Comparison of ENCODE assay signal across 14 mouse cellular contexts in the genomic region with DNA sequence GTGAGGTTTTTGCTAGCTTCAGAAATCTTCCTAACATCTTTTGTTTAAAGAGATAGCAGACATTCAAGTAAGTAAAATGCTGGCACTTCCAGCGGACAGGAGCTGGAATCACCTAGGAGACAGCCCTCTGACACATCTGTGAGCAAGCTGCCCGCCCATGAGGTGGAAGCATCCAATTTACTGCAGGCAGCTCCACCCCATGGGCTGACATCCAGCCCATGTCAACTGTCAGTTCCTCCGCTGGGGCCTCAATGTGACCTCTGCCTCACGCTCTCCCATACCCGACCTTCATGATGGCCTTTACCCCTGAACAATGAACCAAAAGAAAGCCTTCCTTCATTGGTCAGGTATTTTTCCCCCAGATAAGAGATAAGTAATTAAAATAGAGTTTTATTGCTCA.
DNase-seq lines count a peak whose midpoint lies in the region; ATAC-seq and TF ChIP-seq lines count a peak whose summit lies in the region.
"Had no signal": no experiment of that assay in that cellular context is flagged by ENCODE, and none has a peak within 500 bp of the region (broad histone marks: within the 10 kb centered on the region; RNA-seq: fewer than 3 reads in every experiment).

No protein-coding gene starts in this region.

- H3K27ac ChIP-seq in embryonic facial prominence, embryonic 14.5 days (replicated peaks; ENCODE audit: low read depth, low read length): no peak overlapping the region
- H3K27ac ChIP-seq in thymus, adult 2 months (ENCODE audit: control insufficient read depth, insufficient read depth, low read length): no peak overlapping the region
- H3K27ac ChIP-seq: kidney, postnatal 0 days; limb, embryonic 12.5 days; neural tube, embryonic 12.5 days had no signal

- no peaks in the 10 kb centered on the region for H3K27me3 ChIP-seq in embryonic facial prominence, embryonic 14.5 days (replicated peaks; ENCODE audit: control insufficient read depth, insufficient read depth, low read length)
- no peaks in the 10 kb centered on the region for H3K27me3 ChIP-seq in thymus, adult 2 months (ENCODE audit: control insufficient read depth, insufficient read depth, low read length)
- H3K27me3 ChIP-seq: limb, embryonic 12.5 days; neural tube, embryonic 12.5 days had no signal

- WGBS in embryonic facial prominence, embryonic 14.5 days: 35% methylated on average over 5 of the region's 5 CpGs
- 92% methylated on average over 5 of the region's 5 CpGs for WGBS in thymus, adult 2 months

- no peaks in the 10 kb centered on the region for H3K36me3 ChIP-seq in embryonic facial prominence, embryonic 14.5 days (ENCODE audit: control insufficient read depth, insufficient read depth, low read length)
- no peaks in the 10 kb centered on the region for H3K36me3 ChIP-seq in thymus, adult 2 months (ENCODE audit: control insufficient read depth, insufficient read depth, low read length)
- H3K36me3 ChIP-seq: neural tube, embryonic 12.5 days had no signal

- no peak overlapping the region for H3K9ac ChIP-seq in embryonic facial prominence, embryonic 14.5 days (ENCODE audit: low read depth, low read length)
- H3K9ac ChIP-seq: limb, embryonic 12.5 days; neural tube, embryonic 12.5 days had no signal

- no peak for ATAC-seq in embryonic facial prominence, embryonic 14.5 days (ENCODE audit: low read depth)

- no peak overlapping the region for H3K4me2 ChIP-seq in embryonic facial prominence, embryonic 14.5 days (ENCODE audit: low read depth, low read length)
- H3K4me2 ChIP-seq: limb, embryonic 12.5 days; neural tube, embryonic 12.5 days had no signal

- intact Hi-C loops in gastrocnemius, postnatal 14 days (cut with DNase I; ENCODE audit: low total_unique reads): no loop called here

- H3K9me3 ChIP-seq in embryonic facial prominence, embryonic 14.5 days (ENCODE audit: control insufficient read depth, low read length): 0 out of 2 replicates have a peak, but pooled peaks cover 3% of the 10 kb centered on the region
- H3K9me3 ChIP-seq: limb, embryonic 12.5 days; neural tube, embryonic 12.5 days had no signal

- peaks cover 10% of the 10 kb centered on the region for H3K4me1 ChIP-seq in embryonic facial prominence, embryonic 14.5 days (ENCODE audit: control insufficient read depth, insufficient read depth, low read length)
- H3K4me1 ChIP-seq in thymus, adult 2 months (replicated peaks; ENCODE audit: control insufficient read depth, insufficient read depth, low read length): no peaks in the 10 kb centered on the region
- H3K4me1 ChIP-seq: megakaryocyte, embryonic 14.5 days had no signal

- no peak for TF ChIP-seq CTCF in thymus, adult 2 months (IDR thresholded peaks at IDR 0.05; ENCODE audit: borderline replicate concordance, control insufficient read depth, extremely low read depth, insufficient read depth, low read length, poor library complexity)

- no peak overlapping the region for H3K4me3 ChIP-seq in embryonic facial prominence, embryonic 14.5 days (ENCODE audit: low read depth, low read length)
- H3K4me3 ChIP-seq in thymus, adult 2 months (ENCODE audit: control insufficient read depth, insufficient read depth, low read length): no peak overlapping the region
- H3K4me3 ChIP-seq: erythroblast, embryonic 14.5 days; limb, embryonic 12.5 days; megakaryocyte, embryonic 14.5 days; neural tube, embryonic 12.5 days had no signal

- TF ChIP-seq POLR2A in thymus, adult 2 months (IDR thresholded peaks at IDR 0.05; ENCODE audit: control insufficient read depth, extremely low read depth, insufficient read depth, low read length, poor library complexity): no peak

- peak; percentile 28 to 45 for DNase-seq in kidney, postnatal 36 days
- DNase-seq in kidney, adult 11 months: no peak
- peak; percentile 65 for DNase-seq in adrenal gland, postnatal 14 days
- DNase-seq in embryonic facial prominence, embryonic 14.5 days (ENCODE audit: low spot score): peak; percentile 41
- peak; percentile 56 for DNase-seq in heart, postnatal 4 days
- no peak for DNase-seq in thymus, adult 2 months
- DNase-seq in gastrocnemius, postnatal 14 days: no peak
- DNase-seq: cerebellum, adult 9-11 months; gastrocnemius, postnatal 10 days had no signal

Comparison
In these comparisons a context has a peak if more than half of its experiments do, and no peak if none do; other contexts are left out.
1. DNase-seq: peak in kidney, postnatal 36 days (2 of 2), adrenal gland, postnatal 14 days (single experiment), embryonic facial prominence, embryonic 14.5 days (single experiment) and heart, postnatal 4 days (single experiment); none in kidney, adult 11 months (single experiment), thymus, adult 2 months (single experiment) and gastrocnemius, postnatal 14 days (single experiment).